Mouse (Mus musculus) stomach, postnatal 0 days (tissue): ENCODE results near the gene St8sia4.

Experiments
- CTCF ChIP-seq: IDR thresholded peaks from 2 replicates; pipeline ENCODE4 v1.5.1; 2016; ENCODE audit warnings: antibody characterized with exemption, low read depth, mild to moderate bottlenecking, moderate library complexity
- EP300 ChIP-seq: optimal IDR thresholded peaks from 2 replicates; pipeline ENCODE3; 2016; ENCODE audit warnings: antibody characterized with exemption

DNA sequence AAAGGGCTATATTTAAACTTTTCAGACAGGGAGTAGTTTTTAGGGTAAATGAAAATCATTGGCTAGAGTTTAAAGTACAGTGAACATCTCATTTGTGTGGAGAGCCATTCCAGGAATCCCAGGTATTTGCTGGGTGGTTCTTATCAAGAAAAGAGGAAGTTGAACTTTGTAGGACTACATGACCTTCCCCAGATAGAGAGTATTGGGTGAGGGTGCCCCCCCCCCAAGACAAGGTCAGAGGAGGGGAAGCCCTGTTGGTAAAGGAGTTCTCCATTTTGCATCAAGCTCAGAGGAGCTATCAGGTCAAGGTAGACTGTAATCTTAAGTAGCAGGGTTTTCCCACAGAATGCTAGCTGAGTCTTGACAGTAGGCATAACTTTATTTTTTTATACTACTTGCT lies 32.5 kb upstream of the St8sia4 start:
- no peak for TF ChIP-seq EP300
- no peak for TF ChIP-seq CTCF
